Mouse (Mus musculus): ENCODE measurements around the gene Mvb12b.

GRCm38 (mm10) chr2:33879223-33879622 lies 8.5 kb downstream of the Mvb12b start:
- TF ChIP-seq MAX (IDR thresholded peaks at IDR 0.05; ENCODE audit: low read length) (no peak), HCFC1 (IDR thresholded peaks at IDR 0.05; ENCODE audit: low read depth, low read length) (no peak), CTCF (IDR thresholded peaks at IDR 0.05 in 2 of 3, conservative IDR thresholded peaks at IDR 0.05 in 1 of 3; ENCODE audit: control insufficient read depth in 1 of 3, insufficient read depth in 1 of 3, low read depth in 2 of 3, low read length in 3 of 3, poor library complexity in 1 of 3, severe bottlenecking in 1 of 3) (no peak), TAL1 (IDR thresholded peaks at IDR 0.05; ENCODE audit: low read length) (no peak)

All from MEL (cell line).